Mouse (Mus musculus): ENCODE measurements around the gene Nmd3.

GRCm38 (mm10) chr3:69673351-69673750 lies 48.4 kb upstream of the Nmd3 start:
- TF ChIP-seq CTCF (conservative IDR thresholded peaks at IDR 0.05; ENCODE audit: low read length) (no peak), POU5F1 (IDR thresholded peaks at IDR 0.05; ENCODE audit: borderline replicate concordance, low read length) (no peak), NANOG (IDR thresholded peaks at IDR 0.05; ENCODE audit: borderline replicate concordance, low read length) (no peak)
